Comparison of ENCODE assay signal across 8 mouse cellular contexts in genomic region chr1:57376806-57377205, GRCm38 (mm10). TPM values are rescaled to one million over a fixed set of nuclear protein-coding genes. Genes with fewer than 3 reads are reported as not detected.
DNase-seq lines count a peak whose midpoint lies in the region; ATAC-seq and TF ChIP-seq lines count a peak whose summit lies in the region.

No protein-coding gene starts in this region.

- no peaks in the 10 kb centered on the region for H3K9me3 ChIP-seq in kidney, postnatal 0 days (replicated peaks; ENCODE audit: low read length)
- H3K9me3 ChIP-seq in embryonic facial prominence, embryonic 12.5 days: no peaks in the 10 kb centered on the region
- no peaks in the 10 kb centered on the region for H3K9me3 ChIP-seq in intestine, postnatal 0 days (ENCODE audit: control insufficient read depth)

- H3K27me3 ChIP-seq in kidney, postnatal 0 days (ENCODE audit: insufficient read depth, low read length): no peaks in the 10 kb centered on the region
- no peaks in the 10 kb centered on the region for H3K27me3 ChIP-seq in embryonic facial prominence, embryonic 12.5 days
- H3K27me3 ChIP-seq in intestine, postnatal 0 days (replicated peaks; ENCODE audit: control insufficient read depth, insufficient read depth, low read length): no peaks in the 10 kb centered on the region

- no peaks in the 10 kb centered on the region for H3K36me3 ChIP-seq in kidney, postnatal 0 days (ENCODE audit: insufficient read depth, low read length)
- no peaks in the 10 kb centered on the region for H3K36me3 ChIP-seq in embryonic facial prominence, embryonic 12.5 days
- no peaks in the 10 kb centered on the region for H3K36me3 ChIP-seq in intestine, postnatal 0 days (ENCODE audit: control insufficient read depth, insufficient read depth)

- 0 out of 2 replicates have a peak, but pooled peaks cover 5% of the 10 kb centered on the region for H3K4me1 ChIP-seq in kidney, postnatal 0 days (replicated peaks; ENCODE audit: insufficient read depth, low read length)
- peaks cover 6% of the 10 kb centered on the region; the same call in 1 of the 2 replicates for H3K4me1 ChIP-seq in embryonic facial prominence, embryonic 12.5 days
- H3K4me1 ChIP-seq in intestine, postnatal 0 days (replicated peaks; ENCODE audit: control insufficient read depth, insufficient read depth, low read length): peaks cover 3% of the 10 kb centered on the region; the same call in 1 of the 2 replicates

- no peak overlapping the region for H3K27ac ChIP-seq in kidney, postnatal 0 days
- no peak overlapping the region for H3K27ac ChIP-seq in embryonic facial prominence, embryonic 12.5 days
- H3K27ac ChIP-seq in intestine, postnatal 0 days (ENCODE audit: low read depth, low read length): no peak overlapping the region

- peak overlapping the region; percentile 91; the same call in 1 of the 2 replicates for H3K4me3 ChIP-seq in kidney, postnatal 0 days (replicated peaks; ENCODE audit: low read depth, low read length)
- peak overlapping the region; percentile 85 for H3K4me3 ChIP-seq in embryonic facial prominence, embryonic 12.5 days
- peak overlapping the region; percentile 97 for H3K4me3 ChIP-seq in intestine, postnatal 0 days (ENCODE audit: low read depth, low read length)

- 0 out of 2 replicates have a peak overlapping the region, but pooled peaks have one; percentile 84 for H3K9ac ChIP-seq in kidney, postnatal 0 days (ENCODE audit: low read depth, low read length)
- H3K9ac ChIP-seq in embryonic facial prominence, embryonic 12.5 days: no peak overlapping the region
- H3K9ac ChIP-seq in intestine, postnatal 0 days (ENCODE audit: low read depth, low read length): no peak overlapping the region; the same call in 1 of the 2 replicates

- no peak for ATAC-seq in kidney, postnatal 0 days (replicated peaks; ENCODE audit: low FRiP score, low read depth)
- no peak for ATAC-seq in embryonic facial prominence, embryonic 12.5 days (ENCODE audit: insufficient number of reproducible peaks, insufficient read depth, low FRiP score, low TSS enrichment)
- no peak for ATAC-seq in intestine, postnatal 0 days
- ATAC-seq in megakaryocyte-erythroid progenitor cell, adult 5-6 weeks (replicated peaks; ENCODE audit: low FRiP score, low TSS enrichment, poor library complexity, severe bottlenecking): no peak

- no peak for TF ChIP-seq CTCF in kidney, postnatal 0 days (IDR thresholded peaks at IDR 0.05; ENCODE audit: low read depth)
- no peak for TF ChIP-seq CTCF in intestine, postnatal 0 days (IDR thresholded peaks at IDR 0.05; ENCODE audit: low read depth)

- H3K4me2 ChIP-seq in kidney, postnatal 0 days (ENCODE audit: low read length): peak overlapping the region; percentile 98
- peak overlapping the region; percentile 98 for H3K4me2 ChIP-seq in embryonic facial prominence, embryonic 12.5 days (replicated peaks)
- peak overlapping the region; percentile 99 for H3K4me2 ChIP-seq in intestine, postnatal 0 days (replicated peaks; ENCODE audit: low read depth)

- 65% methylated on average over 6 of the region's 6 CpGs for WGBS in kidney, postnatal 0 days
- 64% methylated on average over 6 of the region's 6 CpGs for WGBS in embryonic facial prominence, embryonic 12.5 days
- 62% methylated on average over 6 of the region's 6 CpGs for WGBS in intestine, postnatal 0 days

- DNase-seq in kidney, postnatal 0 days (ENCODE audit: low spot score): no peak
- no peak for DNase-seq in kidney, adult 8-10 months
- peak; percentile 3 for DNase-seq in naive thymus-derived CD4-positive, alpha-beta T cell, adult 2 months (ENCODE audit: low read depth)
- no peak for DNase-seq in MN1 (ENCODE audit: low spot score)
- DNase-seq in kidney, postnatal 14 days: no peak

RNA-seq across cellular contexts. Expression of gene 1700066M21Rik, which starts 0.6 kb away (rescaled TPM):
- 10.6 and 11.1 TPM in 2 replicates for polyA plus RNA-seq in kidney, postnatal 0 days (2015; fragmentation: Nextera tagmentation; extraction: Ambion mirVana)
- polyA plus RNA-seq in embryonic facial prominence, embryonic 12.5 days (2016; fragmentation: Nextera tagmentation; extraction: Ambion mirVana): 12.7 and 13.4 TPM in 2 replicates
- 4.3 and 4.8 TPM in 2 replicates for polyA plus RNA-seq in intestine, postnatal 0 days (2015; fragmentation: Nextera tagmentation; extraction: Ambion mirVana)
- total RNA-seq in megakaryocyte-erythroid progenitor cell, adult 5-6 weeks (2014; fragmentation: Nextera tagmentation): 5.1 and 11.6 TPM in 2 replicates
- 10.4 and 12.0 TPM in 2 replicates for total RNA-seq in megakaryocyte-erythroid progenitor cell, adult 5-6 weeks (2017)

RNA-seq across cellular contexts. Expression of gene Maip1, which starts 29.3 kb away (rescaled TPM):
- polyA plus RNA-seq in kidney, postnatal 0 days (2015; fragmentation: Nextera tagmentation; extraction: Ambion mirVana): 23.3 and 24.7 TPM in 2 replicates
- 19.4 and 19.5 TPM in 2 replicates for polyA plus RNA-seq in embryonic facial prominence, embryonic 12.5 days (2016; fragmentation: Nextera tagmentation; extraction: Ambion mirVana)
- 13.7 and 14.7 TPM in 2 replicates for polyA plus RNA-seq in intestine, postnatal 0 days (2015; fragmentation: Nextera tagmentation; extraction: Ambion mirVana)
- total RNA-seq in megakaryocyte-erythroid progenitor cell, adult 5-6 weeks (2014; fragmentation: Nextera tagmentation): 7.5 and 9.5 TPM in 2 replicates
- total RNA-seq in megakaryocyte-erythroid progenitor cell, adult 5-6 weeks (2017): 11.5 and 17.2 TPM in 2 replicates

RNA-seq across cellular contexts. Expression of gene Tyw5, which starts 30.1 kb away (rescaled TPM):
- 26.2 and 27.5 TPM in 2 replicates for polyA plus RNA-seq in kidney, postnatal 0 days (2015; fragmentation: Nextera tagmentation; extraction: Ambion mirVana)
- polyA plus RNA-seq in embryonic facial prominence, embryonic 12.5 days (2016; fragmentation: Nextera tagmentation; extraction: Ambion mirVana): 26.9 and 33.4 TPM in 2 replicates
- 14.0 and 15.4 TPM in 2 replicates for polyA plus RNA-seq in intestine, postnatal 0 days (2015; fragmentation: Nextera tagmentation; extraction: Ambion mirVana)
- total RNA-seq in megakaryocyte-erythroid progenitor cell, adult 5-6 weeks (2014; fragmentation: Nextera tagmentation): 31.2 and 31.9 TPM in 2 replicates
- total RNA-seq in megakaryocyte-erythroid progenitor cell, adult 5-6 weeks (2017): 22.0 and 27.5 TPM in 2 replicates
